Mouse (Mus musculus): ENCODE data around the gene Edar. TPM values are rescaled to one million over a fixed set of nuclear protein-coding genes. Genes with fewer than 3 reads are reported as not detected.
"Not testable (repeated sequence)": the region's sequence is repeated elsewhere in the genome, so short reads cannot be mapped to it uniquely, and the experiment has no call there.

Gene Edar
- under 1 TPM; 0.13 to 0.15 TPM for total RNA-seq (2021)
- long read RNA-seq, experiment 1, result 0 reads
- long read RNA-seq, experiment 2, result 0 reads

GRCm38 (mm10) chr10:58675533-58675932 lies at the start of gene Edar:
TSS of gene Edar (minus strand) at chr10:58675654.
- TF ChIP-seq CTCF (conservative IDR thresholded peaks at IDR 0.05), result peak; percentile 99
- peak within 1 kb of the TSS; percentile 45 for H3K4me3 ChIP-seq

GRCm38 (mm10) chr10:58718110-58718509 lies 42.7 kb upstream of the Edar start, which contains the start of gene Gm17542:
TSS of gene Gm17542 (minus strand) at chr10:58718210.
- DNase-seq (ENCODE audit: low spot score in 2 of 2); H3K4me3 ChIP-seq; H3K27ac ChIP-seq: not testable (repeated sequence)

More at GRCm38 (mm10) chr10:58675533-58675932, at the start of gene Edar:
- H3K27ac ChIP-seq, result no peak within 1 kb of the TSS
- DNase-seq (ENCODE audit: low spot score in 2 of 2), result peak; percentile 61 to 84

- no peak for DNase-seq (ENCODE audit: low spot score in 2 of 2)
- no peak overlapping the region for H3K27ac ChIP-seq
- H3K4me3 ChIP-seq, result peak overlapping the region; percentile 50
- TF ChIP-seq CTCF (conservative IDR thresholded peaks at IDR 0.05), result no peak
Observed at GRCm38 (mm10) chr10:58714789-58715148, 39.3 kb upstream of the Edar start.

GRCm38 (mm10) chr10:58713855-58714788 lies 38.7 kb upstream of the Edar start:
- DNase-seq (ENCODE audit: low spot score in 2 of 2), result no peak
- H3K4me3 ChIP-seq, result peak overlapping the region; percentile 50
- H3K27ac ChIP-seq, result no peak overlapping the region
- no peak for TF ChIP-seq CTCF (conservative IDR thresholded peaks at IDR 0.05)

- no peak for TF ChIP-seq CTCF (conservative IDR thresholded peaks at IDR 0.05)
- no peak for DNase-seq (ENCODE audit: low spot score in 2 of 2)
- Histone ChIP-seq H3K27ac (no peak overlapping the region), H3K4me3 (no peak overlapping the region)
Observed at GRCm38 (mm10) chr10:58713225-58713624, 37.8 kb upstream of the Edar start.

DNA sequence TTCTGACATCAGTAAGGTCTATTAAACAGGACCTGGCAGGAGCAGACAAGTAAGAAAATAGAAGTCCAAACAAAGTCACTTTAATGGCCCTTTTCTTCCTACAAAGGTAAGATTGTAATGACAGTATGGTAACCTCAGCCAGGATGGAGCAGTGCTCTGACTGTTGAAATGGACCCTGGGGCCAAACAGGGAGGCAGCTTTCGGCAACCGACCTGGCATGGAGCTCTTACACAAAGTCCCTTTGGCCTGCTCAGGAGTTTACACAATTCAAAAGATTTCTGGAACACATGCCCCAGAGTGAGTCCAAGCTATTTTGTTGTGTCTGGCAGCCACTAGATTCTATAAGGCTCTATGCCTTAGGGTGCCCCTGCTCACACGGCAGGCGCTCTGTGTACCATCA lies 33.6 kb upstream of the Edar start:
- no peak for DNase-seq (ENCODE audit: low spot score in 2 of 2)
- H3K4me3 ChIP-seq, result no peak overlapping the region
- TF ChIP-seq CTCF (conservative IDR thresholded peaks at IDR 0.05), result no peak
- no peak overlapping the region for H3K27ac ChIP-seq

DNA sequence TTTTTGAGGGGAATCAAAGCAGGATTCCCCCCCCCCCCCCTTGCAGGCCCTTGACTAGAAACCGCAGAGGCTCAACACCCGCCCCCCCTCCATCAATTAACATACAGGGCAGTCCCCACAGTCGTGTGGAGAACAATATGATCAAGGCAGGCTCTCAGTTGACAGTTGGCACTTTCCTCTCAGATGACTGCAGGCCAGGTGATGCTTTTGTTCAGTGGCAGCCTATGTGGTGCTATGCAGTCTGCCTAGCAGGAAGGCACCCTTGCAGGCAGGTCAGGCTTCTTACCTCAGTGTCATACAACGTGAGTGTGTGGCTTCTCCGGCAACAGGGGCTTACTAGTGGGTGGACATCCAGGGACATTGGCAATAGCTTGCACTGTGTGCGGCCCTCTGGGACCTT lies 25.1 kb upstream of the Edar start:
- DNase-seq (ENCODE audit: low spot score in 2 of 2), result no peak
- no peak overlapping the region for H3K4me3 ChIP-seq
- TF ChIP-seq CTCF (conservative IDR thresholded peaks at IDR 0.05), result no peak
- no peak overlapping the region for H3K27ac ChIP-seq

DNA sequence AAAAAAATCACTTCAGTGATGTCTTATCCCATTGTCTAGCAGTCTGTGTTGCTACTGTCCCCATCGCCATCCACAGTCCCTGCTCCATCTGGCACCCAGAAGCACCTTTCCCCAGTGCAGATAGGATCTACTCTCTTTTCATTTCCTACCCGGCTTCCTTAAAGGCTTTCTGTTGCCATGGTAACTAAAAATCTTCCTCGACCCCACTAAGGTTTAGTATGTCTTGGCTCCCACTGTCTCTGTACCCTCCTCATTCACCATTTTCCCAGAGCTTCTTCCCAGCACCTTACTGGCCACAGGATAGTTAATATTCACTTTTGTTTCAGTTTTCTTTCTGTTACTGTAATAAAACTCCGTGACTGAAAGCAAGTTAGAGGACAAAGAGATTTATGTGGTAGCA lies 24.7 kb upstream of the Edar start:
- Histone ChIP-seq H3K4me3 (no peak overlapping the region), H3K27ac (no peak overlapping the region)
- no peak for DNase-seq (ENCODE audit: low spot score in 2 of 2)
- no peak for TF ChIP-seq CTCF (conservative IDR thresholded peaks at IDR 0.05)

DNA sequence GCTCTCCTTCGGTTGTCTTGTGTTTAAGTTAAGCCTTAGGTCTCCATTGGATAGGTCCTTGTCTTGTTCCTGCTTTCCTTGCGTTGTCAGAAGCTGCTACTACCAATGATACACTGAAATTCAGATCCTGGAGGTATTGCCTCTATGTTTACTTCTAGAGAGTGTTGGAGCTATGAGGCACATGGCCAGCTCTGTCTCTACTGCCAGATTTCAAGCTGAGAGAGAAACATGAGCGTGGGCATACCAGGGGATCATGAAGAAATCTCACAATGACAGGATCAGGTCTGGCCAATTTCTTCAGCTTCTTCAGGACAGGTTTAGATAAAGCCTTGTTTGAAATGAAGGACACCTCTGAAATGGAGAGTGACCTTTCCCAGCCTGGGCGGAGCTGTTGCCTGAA lies 23.5 kb upstream of the Edar start:
- no peak for TF ChIP-seq CTCF (conservative IDR thresholded peaks at IDR 0.05)
- no peak for DNase-seq (ENCODE audit: low spot score in 2 of 2)
- Histone ChIP-seq H3K27ac (no peak overlapping the region), H3K4me3 (no peak overlapping the region)

DNA sequence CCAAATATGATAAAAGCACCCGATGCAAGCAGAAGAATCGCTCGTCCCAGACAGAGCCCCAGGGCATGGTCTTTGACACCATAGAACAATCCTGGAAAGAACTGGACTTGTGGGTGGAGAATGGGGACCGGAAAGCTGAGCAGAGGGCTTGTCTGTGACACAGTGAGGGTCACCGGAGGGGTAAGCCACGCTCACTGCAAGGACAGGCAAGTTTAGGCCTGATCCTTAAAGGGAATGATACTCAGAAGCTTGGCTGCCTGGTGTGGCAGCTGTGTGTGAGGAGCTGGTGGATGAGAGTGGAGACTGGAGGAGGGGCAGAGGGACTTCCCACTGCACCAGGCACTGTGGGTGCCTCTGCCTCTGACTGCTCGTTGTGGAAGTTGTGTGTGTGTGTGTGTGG lies 15.6 kb upstream of the Edar start:
- H3K27ac ChIP-seq, result no peak overlapping the region
- no peak overlapping the region for H3K4me3 ChIP-seq
- DNase-seq (ENCODE audit: low spot score in 2 of 2), result no peak
- TF ChIP-seq CTCF (conservative IDR thresholded peaks at IDR 0.05), result no peak

DNA sequence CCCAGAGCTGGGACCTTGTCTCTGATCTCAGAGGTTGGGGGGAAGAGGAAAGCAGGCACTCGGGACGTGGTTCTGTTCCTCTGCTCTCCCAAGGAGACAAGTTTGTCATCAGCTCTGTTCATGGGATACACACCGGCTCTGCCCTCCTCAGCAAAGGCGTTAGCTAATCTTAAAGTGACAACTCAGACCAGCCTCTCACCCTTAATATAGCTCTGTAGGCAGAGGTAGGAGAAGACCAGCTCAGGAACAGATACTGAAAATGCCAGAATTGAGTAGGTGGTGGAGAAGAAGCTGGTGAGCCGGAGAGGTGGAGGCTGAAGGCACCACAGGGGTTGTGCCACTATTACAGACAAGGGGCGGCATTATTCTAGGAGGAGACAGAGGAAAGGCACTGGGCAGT lies 3.8 kb upstream of the Edar start:
- DNase-seq (ENCODE audit: low spot score in 2 of 2), result no peak
- Histone ChIP-seq H3K27ac (no peak overlapping the region), H3K4me3 (no peak overlapping the region)
- no peak for TF ChIP-seq CTCF (conservative IDR thresholded peaks at IDR 0.05)

DNA sequence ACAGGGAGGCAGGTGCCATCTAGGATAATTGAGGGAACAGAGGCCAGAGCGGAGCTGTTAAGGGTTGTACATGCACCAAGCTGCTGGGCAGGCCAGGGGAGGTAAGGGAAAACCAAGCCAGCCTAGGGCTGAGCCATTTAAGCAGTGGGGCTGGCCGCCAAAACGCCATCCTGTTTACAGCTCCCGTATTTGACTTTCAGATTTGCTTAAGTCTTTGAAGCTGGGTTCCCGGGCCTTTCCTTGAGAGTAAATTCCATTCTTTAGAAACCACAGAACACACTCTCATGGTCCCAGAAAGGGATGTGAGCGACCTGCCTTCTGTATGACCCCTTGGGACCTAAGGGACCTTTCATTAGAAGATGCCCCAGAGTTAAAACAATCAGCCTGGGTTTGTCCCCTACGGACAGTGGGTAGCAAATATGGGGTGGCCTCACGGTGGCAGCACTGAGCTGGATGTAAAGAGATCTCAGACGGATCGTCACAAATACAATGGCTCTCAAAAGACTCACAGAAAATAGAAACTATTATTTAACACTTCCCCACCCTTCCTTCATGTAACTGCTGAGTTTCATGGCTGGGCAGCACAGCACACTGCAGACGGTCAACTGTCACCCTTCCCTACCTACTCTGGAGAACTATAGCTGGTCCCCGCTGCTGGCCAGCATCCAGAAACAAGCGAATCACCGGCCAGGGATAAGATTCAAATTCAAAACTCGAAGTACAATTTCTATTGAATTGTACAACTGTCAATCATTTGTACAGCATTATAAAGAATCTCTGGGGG lies 2.0 kb downstream of the Edar start:
- no peak overlapping the region for H3K27ac ChIP-seq
- peak overlapping the region; percentile 48 for H3K4me3 ChIP-seq
- TF ChIP-seq CTCF (conservative IDR thresholded peaks at IDR 0.05), result peak; percentile 90
- DNase-seq (ENCODE audit: low spot score in 2 of 2), result peak; percentile 67 to 87

DNA sequence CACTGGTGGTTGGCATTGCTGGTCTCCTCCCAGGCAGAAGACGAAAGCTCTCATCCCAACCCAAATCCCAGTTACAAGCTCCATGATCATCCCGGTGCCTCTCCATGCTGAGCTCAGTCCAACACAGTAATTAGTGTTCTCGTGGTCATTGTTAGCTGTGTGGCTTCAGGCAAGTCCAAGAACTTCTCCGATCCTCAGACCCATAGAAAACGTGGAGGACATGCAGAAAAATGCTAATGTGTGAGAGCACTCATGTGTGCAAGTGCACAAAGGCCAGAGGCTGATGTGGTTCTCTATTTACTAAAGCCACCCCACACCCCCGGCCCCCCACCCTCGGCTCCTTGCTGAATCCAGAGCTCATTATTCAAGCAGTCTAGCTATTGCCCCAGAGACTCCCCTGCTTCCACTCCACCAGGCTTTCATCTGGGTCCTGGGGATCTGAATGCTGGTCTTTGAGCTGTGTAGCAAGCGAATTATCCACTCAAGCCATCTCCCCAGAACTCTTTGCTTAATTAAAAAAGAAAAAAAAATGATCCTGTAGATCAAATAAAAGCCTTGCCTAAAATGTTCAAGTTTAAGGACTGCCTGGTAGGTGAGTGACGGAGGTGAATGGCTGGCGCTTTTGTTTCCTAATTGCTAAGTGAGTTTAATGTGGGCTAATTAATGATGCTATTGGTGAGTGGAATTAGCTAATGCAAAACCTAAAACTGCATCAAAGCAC lies 2.7 kb downstream of the Edar start:
- TF ChIP-seq CTCF (conservative IDR thresholded peaks at IDR 0.05), result no peak
- no peak overlapping the region for H3K27ac ChIP-seq
- H3K4me3 ChIP-seq, result no peak overlapping the region
- no peak for DNase-seq (ENCODE audit: low spot score in 2 of 2)
